Mouse (Mus musculus): ENCODE measurements around the gene Aim2. TPM values are rescaled to one million over a fixed set of nuclear protein-coding genes. Genes with fewer than 3 reads are reported as not detected.

Gene Aim2
- total RNA-seq, 2 experiments from 2014 or later: 0.71 to 2.9 TPM

DNA sequence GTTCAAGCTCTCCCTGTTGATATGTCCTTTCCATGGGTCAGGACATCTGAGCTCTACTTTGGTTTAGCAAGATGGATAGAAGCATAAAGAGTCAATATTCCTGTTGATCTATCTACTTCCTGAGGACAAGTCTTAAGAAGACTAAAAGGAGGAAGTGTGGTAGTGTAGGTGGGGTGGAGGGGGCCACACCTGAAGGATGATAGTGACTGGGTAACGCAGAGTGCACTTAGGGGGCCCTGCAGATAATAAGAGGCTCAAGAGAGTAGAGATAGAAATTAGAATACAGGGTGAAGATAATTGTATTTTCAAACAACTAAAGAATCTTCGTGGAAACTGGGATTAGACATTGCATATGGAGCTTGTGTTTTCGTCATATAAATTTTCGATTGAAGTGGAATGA is 5.6 kb upstream of the Aim2 start:
- no peak for DNase-seq (ENCODE audit: low spot score in 2 of 2)

GRCm38 (mm10) chr1:173348527-173348926 is 2.2 kb upstream of the Aim2 start:
- DNase-seq (ENCODE audit: low spot score in 2 of 2): no peak

DNA sequence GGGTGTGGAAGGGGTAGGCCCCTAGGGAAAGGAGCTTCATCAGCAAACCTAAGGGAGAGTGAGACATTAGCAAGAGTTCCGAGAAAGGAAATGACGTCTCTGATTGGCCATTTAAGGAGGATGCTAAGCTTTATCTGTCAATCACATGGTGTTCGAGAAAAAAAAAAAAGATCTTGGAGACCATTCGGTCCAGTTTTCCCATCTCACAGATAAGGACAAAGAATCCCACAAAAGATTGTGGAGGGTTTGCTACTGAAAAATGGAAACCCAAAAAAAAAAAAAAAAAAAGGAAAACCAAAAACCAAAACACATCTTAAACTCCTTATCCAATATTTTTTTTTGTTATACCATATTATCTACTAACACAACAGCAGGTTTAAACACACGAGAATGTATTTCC is 1.5 kb upstream of the Aim2 start:
- no peak for DNase-seq (ENCODE audit: low spot score in 2 of 2)

- DNase-seq (ENCODE audit: low spot score in 2 of 2): no peak
Measured at GRCm38 (mm10) chr1:173349946-173350345, 733 bp upstream of the Aim2 start.

GRCm38 (mm10) chr1:173355107-173355846 is 4.6 kb downstream of the Aim2 start:
- no peak for DNase-seq (ENCODE audit: low spot score in 2 of 2)

- no peak for DNase-seq (ENCODE audit: low spot score in 2 of 2)
Measured at GRCm38 (mm10) chr1:173356699-173357098, 6.0 kb downstream of the Aim2 start.

DNA sequence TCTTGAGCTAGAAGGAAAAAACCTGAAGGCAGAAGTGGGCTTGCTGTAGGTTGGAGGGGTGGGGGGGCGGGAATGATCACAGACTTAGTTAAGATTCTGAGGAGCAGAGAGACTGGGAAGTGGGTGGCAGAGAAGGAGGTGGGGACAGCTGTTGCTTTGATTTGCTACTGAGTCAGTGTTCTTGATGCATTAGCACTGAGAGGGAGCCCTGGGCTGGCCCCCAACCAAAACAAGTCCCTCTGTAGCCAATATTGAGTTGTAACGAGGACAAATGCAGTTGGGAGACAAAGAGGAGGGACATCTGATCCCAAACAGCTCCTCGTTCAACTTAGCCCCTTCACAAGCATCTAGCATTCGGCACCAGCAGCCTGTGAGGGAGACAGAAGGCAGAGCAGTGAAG is 7.1 kb downstream of the Aim2 start:
- no peak for DNase-seq (ENCODE audit: low spot score in 2 of 2)

DNA sequence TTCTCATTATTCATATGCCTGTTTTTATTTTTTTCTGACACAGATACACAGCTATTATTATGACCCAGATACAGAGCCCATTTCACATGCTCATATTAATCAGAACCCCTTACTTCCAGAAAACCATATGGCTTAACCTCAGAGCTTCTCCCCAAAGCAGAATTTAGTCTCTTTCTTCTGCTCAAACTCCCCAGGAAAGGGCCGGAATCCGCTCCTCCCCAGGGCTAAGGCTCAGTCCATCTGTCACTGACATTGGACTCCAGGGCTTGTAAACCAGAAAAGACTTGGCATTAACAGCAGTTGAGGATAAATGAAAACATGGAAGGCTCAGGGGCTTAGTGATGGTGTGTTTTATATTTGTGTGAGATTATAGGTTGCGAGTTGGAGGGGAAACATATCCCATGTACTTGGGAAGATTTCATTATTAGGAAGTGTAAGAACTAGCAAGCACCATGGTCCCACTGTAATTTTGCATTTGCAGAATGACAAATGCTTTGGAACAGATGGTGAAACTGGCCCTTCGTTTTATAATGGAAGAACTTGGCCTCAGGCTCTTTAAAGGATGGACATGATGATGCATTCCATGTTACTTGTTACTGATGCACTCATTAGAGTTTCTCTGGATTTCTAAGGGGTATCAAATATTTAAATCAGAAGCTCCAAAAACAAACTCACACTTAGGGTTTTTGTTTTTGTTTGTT is 9.1 kb downstream of the Aim2 start:
- DNase-seq (ENCODE audit: low spot score in 2 of 2): no peak

DNA sequence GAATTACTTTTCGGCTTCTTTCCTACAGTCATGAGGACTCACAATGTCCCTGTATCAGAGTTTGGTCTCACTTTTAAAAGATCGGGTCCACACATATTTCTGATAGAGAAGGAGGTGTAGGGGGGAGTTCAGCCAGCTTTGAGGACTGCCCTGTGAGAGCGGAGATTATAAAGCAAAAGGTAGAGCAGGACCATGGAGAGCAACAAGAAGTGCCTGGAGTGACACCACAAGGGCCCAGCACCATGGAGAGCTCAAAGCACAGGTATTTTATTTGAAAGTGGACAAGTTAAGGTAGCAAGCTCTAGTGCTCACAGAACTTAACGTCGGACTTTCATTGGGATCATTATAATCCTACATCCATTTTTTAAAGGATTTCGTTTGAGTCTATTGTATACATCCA is 11.0 kb downstream of the Aim2 start:
- peak in 1 of 2 experiments; percentile 17 for DNase-seq (ENCODE audit: low spot score in 2 of 2)

GRCm38 (mm10) chr1:173363436-173363835 is 12.8 kb downstream of the Aim2 start:
- no peak for DNase-seq (ENCODE audit: low spot score in 2 of 2)

DNA sequence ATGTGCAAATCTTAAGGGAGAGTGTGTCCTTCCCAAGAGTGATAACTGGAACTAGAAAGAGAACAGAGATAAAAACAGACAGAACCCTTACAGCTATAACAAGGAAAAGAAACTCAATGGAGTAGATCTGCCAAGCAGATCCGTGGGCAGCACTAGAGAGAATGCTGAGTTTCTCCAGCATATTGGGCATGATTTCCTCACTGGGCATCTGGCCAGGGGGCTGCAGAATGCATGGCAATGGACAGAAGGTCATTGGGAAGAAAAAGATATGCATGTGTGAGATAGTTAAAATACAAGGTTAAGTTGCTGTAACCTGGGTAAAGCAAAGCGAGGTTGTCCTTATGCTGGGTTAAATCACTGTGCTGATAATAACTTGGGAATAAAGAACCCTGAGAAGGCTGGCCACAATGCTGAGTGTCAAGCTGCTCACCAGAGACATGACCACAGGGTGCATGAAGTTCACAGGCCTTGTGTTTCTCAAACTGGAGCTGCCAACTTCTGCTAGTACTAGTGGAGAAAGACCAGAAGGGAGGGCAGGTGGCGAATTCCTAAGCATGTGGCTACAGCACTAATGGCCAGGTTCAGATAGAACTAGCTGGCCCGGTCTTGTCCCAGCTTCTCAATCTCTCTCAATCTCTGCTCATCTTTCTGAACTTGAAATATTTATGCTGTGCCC is 13.6 kb downstream of the Aim2 start:
- DNase-seq (ENCODE audit: low spot score in 2 of 2): no peak

- peak; percentile 11 to 23 for DNase-seq (ENCODE audit: low spot score in 2 of 2)
Measured at GRCm38 (mm10) chr1:173365970-173366409, 15.3 kb downstream of the Aim2 start.

DNA sequence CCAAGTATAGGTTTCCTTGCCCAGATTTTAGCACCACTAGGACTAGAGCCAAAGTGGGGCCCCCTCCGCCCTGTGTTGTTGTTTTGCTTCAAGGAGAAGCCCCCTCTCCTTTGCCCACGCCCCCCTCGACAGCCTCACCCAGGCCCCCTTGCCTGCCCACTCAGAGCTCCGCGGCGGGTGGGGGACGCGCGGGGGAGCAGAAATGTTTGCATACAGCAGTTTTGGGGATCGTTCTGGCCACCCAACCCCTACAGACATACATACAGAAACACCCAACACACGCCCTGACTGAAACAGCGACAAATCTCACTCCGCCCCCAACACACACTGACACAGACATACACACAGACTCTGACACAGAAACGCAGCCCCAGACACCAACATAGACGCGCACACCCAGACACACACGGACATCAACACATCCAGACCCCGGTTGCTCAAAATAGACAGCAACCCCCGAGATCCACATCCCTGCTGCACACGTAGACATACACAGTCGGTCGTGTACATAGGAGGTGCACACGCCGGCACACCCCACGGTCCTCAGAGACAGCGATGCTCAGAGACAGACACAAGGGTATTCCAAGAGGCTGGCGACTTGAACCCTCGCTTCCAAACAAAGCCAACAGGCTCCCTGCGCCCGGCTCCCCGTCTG is 16.1 kb downstream of the Aim2 start:
- peak in 1 of 2 experiments; percentile 11 for DNase-seq (ENCODE audit: low spot score in 2 of 2)

DNA sequence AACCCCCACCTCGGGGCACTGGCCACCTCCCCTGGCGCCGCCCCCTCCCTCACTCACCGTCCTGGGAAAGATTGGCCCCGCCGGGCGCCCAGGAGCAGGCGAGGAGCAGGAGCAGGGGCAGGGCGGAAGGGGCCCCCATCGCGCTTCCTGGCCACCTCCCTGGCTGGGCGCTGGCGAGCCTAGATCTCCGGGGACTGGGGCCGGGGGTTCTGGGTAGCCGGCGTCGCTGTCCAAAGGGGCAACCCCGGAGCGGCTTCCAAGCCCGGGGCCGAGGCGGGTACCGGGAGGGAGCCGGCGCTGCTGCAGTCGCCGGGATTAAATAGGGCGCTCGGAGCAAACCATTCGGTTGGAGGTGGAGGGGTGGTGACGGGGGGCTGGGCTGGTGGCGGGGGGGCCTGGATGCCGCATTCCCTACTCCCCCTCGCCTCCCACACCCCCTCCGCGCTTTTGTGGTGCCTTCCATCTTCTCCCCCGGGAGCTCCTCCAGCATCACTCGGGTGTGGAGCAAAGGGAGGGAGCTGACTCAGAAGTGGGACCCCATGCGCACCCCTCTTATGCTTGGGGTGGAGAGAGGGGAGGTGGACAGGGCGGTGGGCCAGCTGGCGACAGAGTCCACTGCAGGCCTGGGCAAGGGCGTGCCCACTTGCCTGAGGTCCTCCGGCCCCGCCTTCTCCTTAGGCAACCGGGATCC is 16.8 kb downstream of the Aim2 start, which contains the start of gene Cadm3:
Cadm3 (minus strand) TSS at position 340 of the 691 bp plus-strand sequence.
- DNase-seq (ENCODE audit: low spot score in 2 of 2): peak; percentile 19

GRCm38 (mm10) chr1:173369611-173370010 is 18.9 kb downstream of the Aim2 start:
- no peak for DNase-seq (ENCODE audit: low spot score in 2 of 2)

DNA sequence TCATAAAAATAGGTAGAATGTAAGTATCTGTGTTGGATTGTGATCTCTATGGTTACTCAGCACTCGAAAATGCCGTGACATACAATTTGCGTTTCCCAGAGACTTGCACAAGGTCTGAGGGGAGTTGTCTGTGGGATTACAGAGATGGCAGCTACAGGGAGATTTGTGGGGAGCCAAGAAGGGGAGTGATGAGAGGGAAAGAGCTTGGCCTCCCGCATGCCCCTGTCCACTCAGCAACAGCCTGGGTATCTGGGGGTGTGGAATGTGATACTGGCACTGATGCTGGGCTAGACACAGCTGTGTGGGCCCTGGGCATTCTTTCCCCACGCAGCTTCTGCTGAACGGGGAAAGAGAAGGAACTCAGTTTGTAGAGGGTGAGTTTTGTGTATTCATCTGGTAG is 19.8 kb downstream of the Aim2 start:
- no peak for DNase-seq (ENCODE audit: low spot score in 2 of 2)

- no peak for DNase-seq (ENCODE audit: low spot score in 2 of 2)
Measured at GRCm38 (mm10) chr1:173371586-173371985, 20.9 kb downstream of the Aim2 start.

GRCm38 (mm10) chr1:173374020-173374419 is 23.3 kb downstream of the Aim2 start:
- DNase-seq (ENCODE audit: low spot score in 2 of 2): no peak

GRCm38 (mm10) chr1:173377380-173378112 is 26.9 kb downstream of the Aim2 start:
- DNase-seq (ENCODE audit: low spot score in 2 of 2): peak in 1 of 2 experiments; percentile 39

- DNase-seq (ENCODE audit: low spot score in 2 of 2): no peak
Measured at GRCm38 (mm10) chr1:173381436-173381835, 30.8 kb downstream of the Aim2 start.

Data from gastrocnemius, postnatal 4 days (tissue).